Mouse (Mus musculus) heart, embryonic 16.5 days (tissue): ENCODE measurements at regions not wholly inside any gene's neighbourhood (a gene's known extent, or its start where the extent isn't known, plus 50 kb on each side); places are given as distances from the start of the nearest gene placed in this dataset.

Source experiments
- ATAC-seq: fragments of 200-750 bp; cut with Nextera tagmentation; replicated peaks from 2 replicates; pipeline ENCODE4 v1.8.0; 2017; ENCODE audit warnings: moderate number of reproducible peaks; ENCODE audit not compliant: insufficient read depth, low FRiP score; ENCODE audit errors: extremely low read depth
- H3K27ac ChIP-seq: fragments of 300-500 bp; sonication (generic); 2 replicates; pipeline ENCODE4 v1.5.1; 2014; ENCODE audit warnings: mild to moderate bottlenecking, low read length, control low read depth, moderate library complexity
- H3K27me3 ChIP-seq: fragments of 300-500 bp; sonication (generic); 2 replicates; pipeline ENCODE4 v1.6.1; 2014; ENCODE audit warnings: low read length, mixed read lengths; ENCODE audit not compliant: control insufficient read depth, insufficient read depth
- H3K36me3 ChIP-seq: fragments of 300-500 bp; sonication (generic); 2 replicates; pipeline ENCODE4 v1.6.1; 2014; ENCODE audit not compliant: control insufficient read depth, insufficient read depth
- H3K4me1 ChIP-seq: fragments of 300-500 bp; sonication (generic); 2 replicates; pipeline ENCODE4 v1.6.1; 2014; ENCODE audit warnings: low read length, mixed read lengths; ENCODE audit not compliant: control insufficient read depth, insufficient read depth
- H3K4me2 ChIP-seq: fragments of 300-500 bp; sonication (generic); 2 replicates; pipeline ENCODE4 v1.6.1; 2014; ENCODE audit warnings: low read depth, mild to moderate bottlenecking, control low read depth, low read length
- H3K4me3 ChIP-seq: fragments of 300-500 bp; sonication (generic); 2 replicates; pipeline ENCODE4 v1.5.1; 2014; ENCODE audit warnings: mild to moderate bottlenecking, control low read depth, low read length
- H3K9ac ChIP-seq: fragments of 300-500 bp; sonication (generic); 2 replicates; pipeline ENCODE4 v1.6.1; 2014; ENCODE audit warnings: low read length, control low read depth
- H3K9me3 ChIP-seq: fragments of 300-500 bp; sonication (generic); replicated peaks from 2 replicates; pipeline ENCODE4 v1.6.1; 2016; ENCODE audit warnings: low read length; ENCODE audit not compliant: control insufficient read depth
- WGBS: fragments of 180-500 bp; shearing (Covaris S2); extraction: QIAGEN DNeasy Blood & Tissue Kit; methylation state at CpG from one replicate; pipeline ENCODE4 v1.1.7; 2014; 5-methylcytosine and 5-hydroxymethylcytosine counted together

DNA sequence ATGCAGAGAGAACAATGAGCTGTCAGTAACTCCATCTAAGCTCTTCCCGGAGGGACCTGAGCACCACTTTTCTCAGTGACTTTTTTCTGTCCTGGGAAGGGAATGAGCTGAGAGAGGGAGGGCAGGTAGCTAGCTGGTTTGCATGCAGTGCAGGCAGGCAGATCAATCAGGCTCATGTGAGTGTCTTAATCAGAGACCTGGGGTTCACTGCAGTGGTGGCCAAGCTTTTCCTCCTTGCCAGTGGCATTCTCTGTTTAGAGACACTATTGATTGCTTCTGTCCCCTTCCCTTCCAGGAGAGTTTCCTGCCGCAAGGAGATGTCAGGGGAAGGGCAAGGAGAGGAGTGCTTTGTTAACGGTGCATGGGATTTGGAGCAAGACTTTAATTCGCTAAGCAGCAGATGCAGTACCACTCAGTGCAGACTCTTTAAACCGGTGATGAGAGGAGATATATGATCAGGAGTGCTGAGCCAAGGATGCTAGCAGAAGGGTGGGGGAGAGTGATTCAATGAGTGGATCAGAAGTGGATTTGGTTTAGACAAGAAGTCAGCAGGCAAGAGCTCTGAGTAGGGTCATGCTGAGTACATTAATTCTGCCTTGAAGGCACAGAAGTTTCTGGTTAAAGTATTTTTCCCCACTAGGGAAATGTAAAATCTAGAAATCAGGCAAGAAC lies 535.4 kb upstream of the Sel1l start:
- no peaks in the 10 kb centered on the region for H3K27me3 ChIP-seq
- 29% methylated on average over 5 of the region's 5 CpGs for WGBS

DNA sequence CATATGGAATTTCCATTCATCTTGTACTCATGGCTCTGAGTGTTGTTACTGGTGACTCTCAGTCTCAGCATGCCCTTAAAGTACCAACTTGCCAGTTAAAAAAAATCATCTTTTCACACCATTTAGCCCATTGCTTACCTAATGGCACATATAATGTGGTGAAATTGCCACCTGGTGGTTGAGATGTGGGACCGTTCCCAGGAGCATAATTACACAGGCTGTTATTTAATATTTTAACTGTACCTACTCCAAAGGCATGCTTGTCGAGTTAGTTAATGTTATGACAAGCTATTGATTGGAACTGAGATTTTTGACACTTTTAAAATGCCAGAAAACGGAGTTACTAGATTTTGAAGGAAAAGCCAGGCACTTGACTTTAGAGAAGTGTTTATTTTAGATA lies 530.2 kb upstream of the Sel1l start:
- WGBS = 50% methylated on average over 3 of the region's 3 CpGs
- ATAC-seq = no peak
- no peak overlapping the region for H3K9ac ChIP-seq
- H3K36me3 ChIP-seq = no peaks in the 10 kb centered on the region
- H3K4me2 ChIP-seq = no peak overlapping the region
- no peaks in the 10 kb centered on the region for H3K27me3 ChIP-seq
- no peak overlapping the region for H3K27ac ChIP-seq
- H3K4me3 ChIP-seq = no peak overlapping the region
- H3K4me1 ChIP-seq = no peaks in the 10 kb centered on the region
- H3K9me3 ChIP-seq = no peaks in the 10 kb centered on the region

More for the DNA sequence above, 535.4 kb upstream of the Sel1l start:
- Histone ChIP-seq H3K4me1 (no peaks in the 10 kb centered on the region), H3K9me3 (no peaks in the 10 kb centered on the region), H3K9ac (no peak overlapping the region), H3K4me2 (no peak overlapping the region), H3K27ac (no peak overlapping the region), H3K36me3 (no peaks in the 10 kb centered on the region), H3K4me3 (no peak overlapping the region)
- no peak for ATAC-seq

DNA sequence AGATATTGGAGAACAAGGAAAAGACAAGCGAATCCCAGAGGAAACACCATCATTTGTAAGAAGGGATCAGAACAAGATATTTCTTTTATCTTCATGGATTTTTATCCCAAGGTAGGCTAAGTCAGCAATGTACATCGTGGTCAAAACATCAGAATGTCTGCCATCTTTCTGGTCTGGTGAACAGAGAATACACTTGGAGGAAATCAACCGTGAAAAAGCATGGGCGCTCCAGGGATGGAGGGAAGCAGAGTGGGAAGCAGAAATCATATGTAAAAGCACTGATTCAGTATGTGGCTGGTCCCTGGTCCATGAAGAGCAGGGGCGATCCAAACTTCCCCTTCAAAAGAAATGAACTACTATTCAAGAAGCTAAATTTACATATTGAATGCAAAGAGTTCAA lies 517.0 kb upstream of the Sel1l start:
- ATAC-seq = no peak
- Histone ChIP-seq H3K4me2 (no peak overlapping the region), H3K4me1 (no peaks in the 10 kb centered on the region), H3K27me3 (no peaks in the 10 kb centered on the region), H3K36me3 (no peaks in the 10 kb centered on the region), H3K27ac (no peak overlapping the region), H3K9me3 (no peaks in the 10 kb centered on the region), H3K9ac (no peak overlapping the region), H3K4me3 (no peak overlapping the region)
- WGBS = 71% methylated on average over 5 of the region's 5 CpGs

DNA sequence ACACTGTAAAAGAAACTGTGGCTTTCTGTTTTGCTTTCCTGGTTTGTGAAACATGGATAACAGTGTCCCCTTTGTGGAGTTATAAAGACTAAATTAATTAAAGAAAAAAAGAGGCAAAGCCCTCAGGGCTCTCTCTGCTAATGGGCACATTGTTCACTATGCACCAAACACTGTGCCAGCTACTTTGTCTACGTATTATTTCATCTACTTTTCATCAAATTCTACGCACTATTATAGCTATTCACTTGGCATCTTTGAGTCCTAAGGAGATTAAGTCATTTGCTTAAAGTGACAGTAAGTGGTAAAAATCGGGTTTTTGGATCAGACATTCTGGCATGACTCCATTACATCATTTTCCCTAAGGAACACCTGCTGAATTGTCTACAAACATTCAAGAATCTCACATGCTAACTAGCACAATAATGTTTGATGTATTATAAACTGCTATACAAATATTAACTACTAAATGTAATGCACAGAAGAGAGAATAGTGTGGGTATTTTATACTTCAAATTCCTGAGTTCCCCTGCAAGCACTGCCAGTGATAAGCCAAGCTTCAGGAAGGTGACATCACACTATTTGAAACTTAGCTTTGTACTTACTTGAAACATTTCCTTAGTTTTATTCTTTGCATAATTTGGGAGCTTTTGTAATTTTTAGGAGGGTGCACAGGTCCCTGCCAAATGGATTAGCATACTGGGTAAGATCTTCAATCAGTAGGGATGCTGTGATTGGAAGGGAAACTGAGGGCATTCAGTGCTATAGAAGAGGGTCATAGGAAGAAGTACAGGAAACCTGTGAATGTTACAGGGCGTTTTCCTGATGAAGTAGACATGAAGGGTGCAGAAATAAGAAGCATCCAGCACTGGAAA lies 504.7 kb upstream of the Sel1l start:
- 59% methylated on average over 4 of the region's 4 CpGs for WGBS
- Histone ChIP-seq H3K36me3 (no peaks in the 10 kb centered on the region), H3K9me3 (no peaks in the 10 kb centered on the region), H3K9ac (no peak overlapping the region), H3K4me2 (no peak overlapping the region), H3K4me1 (no peaks in the 10 kb centered on the region), H3K27ac (no peak overlapping the region), H3K27me3 (no peaks in the 10 kb centered on the region), H3K4me3 (no peak overlapping the region)
- no peak for ATAC-seq

DNA sequence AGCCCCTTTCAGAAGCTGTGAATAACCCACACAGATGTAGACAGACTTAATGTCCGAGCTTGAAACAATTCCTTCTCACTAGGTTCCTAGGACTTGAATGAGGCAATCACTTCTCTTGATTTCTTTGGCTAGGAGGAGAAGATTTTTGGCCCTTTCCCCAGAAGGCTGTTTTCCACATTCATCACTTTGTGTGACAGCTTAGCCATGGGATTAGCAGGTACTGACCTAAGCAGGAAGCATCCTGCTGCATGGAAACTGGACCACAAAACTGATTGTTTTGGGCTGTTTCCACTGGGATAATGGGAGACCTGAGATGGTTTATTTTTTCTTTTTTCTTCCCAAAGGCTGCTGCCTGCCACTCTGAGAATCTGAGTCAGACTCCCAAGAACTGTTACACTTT lies 469.3 kb upstream of the Sel1l start:
- Histone ChIP-seq H3K36me3 (no peaks in the 10 kb centered on the region), H3K9me3 (no peaks in the 10 kb centered on the region), H3K4me1 (no peaks in the 10 kb centered on the region), H3K4me3 (no peak overlapping the region), H3K4me2 (no peak overlapping the region), H3K27me3 (no peaks in the 10 kb centered on the region), H3K27ac (no peak overlapping the region), H3K9ac (no peak overlapping the region)
- no peak for ATAC-seq
- WGBS = 38% methylated on average over 1 of the region's 1 CpGs

DNA sequence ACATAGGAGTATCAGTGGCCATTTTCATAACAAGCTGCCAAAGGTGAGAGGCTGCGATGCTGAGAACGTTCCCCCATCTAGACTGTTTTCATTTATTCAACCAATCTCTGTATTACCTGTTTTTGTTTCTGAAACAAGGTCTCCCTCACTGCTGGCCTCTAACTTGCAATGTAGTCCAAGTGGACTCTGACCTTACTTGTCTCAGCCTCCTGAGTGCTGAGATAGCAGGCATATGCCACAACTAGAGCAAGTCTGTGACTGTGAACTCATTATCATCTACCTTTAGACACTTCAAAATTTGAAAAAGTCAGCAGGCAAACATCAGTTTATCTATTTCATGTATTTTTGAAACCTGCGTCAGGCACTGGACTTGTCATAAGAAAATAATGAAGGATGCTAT lies 468.7 kb upstream of the Sel1l start:
- 89% methylated on average over 3 of the region's 3 CpGs for WGBS
- H3K4me1 ChIP-seq = no peaks in the 10 kb centered on the region
- H3K27ac ChIP-seq = no peak overlapping the region
- ATAC-seq = no peak
- no peaks in the 10 kb centered on the region for H3K36me3 ChIP-seq
- H3K27me3 ChIP-seq = no peaks in the 10 kb centered on the region
- no peak overlapping the region for H3K4me3 ChIP-seq
- H3K4me2 ChIP-seq = no peak overlapping the region
- no peaks in the 10 kb centered on the region for H3K9me3 ChIP-seq
- no peak overlapping the region for H3K9ac ChIP-seq

DNA sequence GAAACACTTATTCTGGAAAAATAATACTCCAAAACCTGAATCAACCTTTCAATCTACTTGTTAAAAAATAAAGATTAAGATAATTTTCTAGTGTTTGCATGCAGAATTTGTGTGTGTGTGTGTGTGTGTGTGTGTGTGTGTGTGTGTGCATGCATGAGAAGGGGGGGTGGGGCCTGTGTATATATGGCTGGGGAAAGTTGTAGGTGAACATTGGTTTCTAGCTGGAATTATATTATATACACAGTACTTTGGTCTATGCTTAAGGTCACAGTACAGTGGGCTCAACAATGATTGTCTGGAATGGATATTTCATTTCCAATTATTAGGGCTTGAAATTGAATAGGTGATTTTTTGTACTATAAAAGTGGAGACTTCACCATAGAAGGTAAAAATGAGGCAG lies 467.3 kb upstream of the Sel1l start:
- Histone ChIP-seq H3K36me3 (no peaks in the 10 kb centered on the region), H3K4me3 (no peak overlapping the region), H3K9me3 (no peaks in the 10 kb centered on the region), H3K4me1 (no peaks in the 10 kb centered on the region), H3K4me2 (no peak overlapping the region), H3K9ac (no peak overlapping the region), H3K27me3 (no peaks in the 10 kb centered on the region), H3K27ac (no peak overlapping the region)
- no peak for ATAC-seq

DNA sequence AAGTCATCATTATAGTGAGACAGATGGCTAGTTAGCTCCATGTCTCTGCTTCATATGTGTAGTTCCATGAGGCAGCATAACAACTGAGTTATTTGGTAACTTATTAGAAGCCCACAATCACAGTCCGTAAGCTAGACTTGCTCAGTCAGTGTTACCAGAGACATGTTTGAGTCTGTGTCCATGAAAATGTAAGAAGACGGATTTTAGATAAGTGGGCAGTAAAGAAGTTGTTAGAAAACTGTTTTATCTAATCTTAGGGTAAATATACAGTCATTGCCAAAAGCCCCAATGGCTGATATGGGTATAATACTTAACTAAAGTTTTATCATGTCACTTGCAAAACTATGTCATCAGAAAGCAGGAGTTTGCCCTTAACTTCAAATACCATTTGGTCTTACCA lies 466.9 kb upstream of the Sel1l start:
- Histone ChIP-seq H3K4me1 (no peaks in the 10 kb centered on the region), H3K27ac (no peak overlapping the region), H3K9me3 (no peaks in the 10 kb centered on the region), H3K36me3 (no peaks in the 10 kb centered on the region), H3K27me3 (no peaks in the 10 kb centered on the region), H3K9ac (no peak overlapping the region), H3K4me3 (no peak overlapping the region), H3K4me2 (no peak overlapping the region)
- 52% methylated on average over 2 of the region's 2 CpGs for WGBS
- ATAC-seq = no peak

DNA sequence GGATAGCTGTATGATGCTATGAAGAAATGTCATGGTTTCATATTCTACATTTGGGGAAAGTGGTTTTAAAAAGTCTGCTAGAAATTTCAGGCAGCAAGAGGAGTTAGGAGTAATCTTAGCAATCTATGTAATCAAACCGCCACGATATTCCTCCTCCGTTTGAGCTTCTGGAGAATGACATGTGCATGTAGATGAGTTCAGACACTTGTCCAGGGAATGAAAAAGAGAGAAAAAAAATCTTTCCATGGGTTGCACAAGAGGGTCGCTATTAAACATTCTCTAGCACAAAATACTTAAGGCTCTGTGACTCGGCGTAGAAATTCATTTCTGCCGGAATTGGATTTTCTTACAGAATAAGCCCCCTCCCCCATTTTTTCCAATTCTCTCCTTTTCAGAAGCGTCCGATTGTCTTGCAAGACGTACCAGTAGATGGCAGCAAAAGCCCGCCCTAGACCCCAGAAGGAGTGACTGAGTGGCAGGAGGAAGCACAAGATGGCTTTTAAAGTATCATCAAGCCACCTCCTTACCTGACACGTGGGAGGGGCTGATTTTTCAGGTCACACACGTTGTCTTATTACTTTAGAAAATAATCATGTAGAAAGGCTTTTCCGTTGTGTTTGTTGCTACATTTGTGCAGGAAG lies 454.1 kb upstream of the Sel1l start:
- no peak for ATAC-seq
- whole genome bisulfite sequencing = 21% methylated on average over 14 of the region's 14 CpGs

More for the DNA sequence above, 454.1 kb upstream of the Sel1l start:
- no peak overlapping the region for H3K27ac ChIP-seq
- H3K9me3 ChIP-seq = no peaks in the 10 kb centered on the region
- no peaks in the 10 kb centered on the region for H3K27me3 ChIP-seq
- no peaks in the 10 kb centered on the region for H3K4me1 ChIP-seq
- no peak overlapping the region for H3K4me3 ChIP-seq
- no peak overlapping the region for H3K9ac ChIP-seq
- H3K4me2 ChIP-seq = no peak overlapping the region
- H3K36me3 ChIP-seq = no peaks in the 10 kb centered on the region
